8 mouse cellular contexts compared by ENCODE assay signal in genomic region chr19:54047386-54048050, GRCm38 (mm10). TPM values are rescaled to one million over a fixed set of nuclear protein-coding genes. Genes with fewer than 3 reads are reported as not detected.
DNase-seq lines count a peak whose midpoint lies in the region; ATAC-seq and TF ChIP-seq lines count a peak whose summit lies in the region.

No protein-coding gene starts in this region.

- peaks cover 10% of the 10 kb centered on the region; the same call in 1 of the 2 replicates for H3K4me1 ChIP-seq in lung, embryonic 14.5 days (ENCODE audit: insufficient read depth)
- H3K4me1 ChIP-seq in midbrain, postnatal 0 days (ENCODE audit: insufficient read depth, low read length): peaks cover 11% of the 10 kb centered on the region; the same call in 1 of the 2 replicates

- TF ChIP-seq CTCF in lung, embryonic 14.5 days (IDR thresholded peaks at IDR 0.05; ENCODE audit: low read depth): no peak
- no peak for TF ChIP-seq CTCF in midbrain, postnatal 0 days (IDR thresholded peaks at IDR 0.05)

- H3K9me3 ChIP-seq in lung, embryonic 14.5 days (ENCODE audit: low read depth, low read length): no peaks in the 10 kb centered on the region
- no peaks in the 10 kb centered on the region for H3K9me3 ChIP-seq in midbrain, postnatal 0 days (ENCODE audit: low read length)

- H3K27ac ChIP-seq in lung, embryonic 14.5 days (ENCODE audit: low read depth): no peak overlapping the region
- no peak overlapping the region for H3K27ac ChIP-seq in midbrain, postnatal 0 days (ENCODE audit: low read depth, low read length)

- H3K4me3 ChIP-seq in lung, embryonic 14.5 days (ENCODE audit: low read depth, low read length): peak overlapping the region; percentile 47
- H3K4me3 ChIP-seq in midbrain, postnatal 0 days (ENCODE audit: low read depth, low read length): peak overlapping the region; percentile 65

- DNase-seq in lung, embryonic 14.5 days: peak; percentile 14
- no peak for DNase-seq in lung, postnatal 10 days
- peak; percentile 35 for DNase-seq in embryo, embryonic 9.5 days (ENCODE audit: extremely low spot score)
- DNase-seq in midbrain, postnatal 0 days (ENCODE audit: low spot score): peak; percentile 28
- DNase-seq in frontal cortex, postnatal 14 days (ENCODE audit: low spot score in 2 of 2): no peak
- no peak for DNase-seq in layer of hippocampus, postnatal 25 days (ENCODE audit: extremely low spot score in 1 of 2, low spot score in 1 of 2)

- H3K27me3 ChIP-seq in lung, embryonic 14.5 days (ENCODE audit: insufficient read depth, low read length): peaks cover 54% of the 10 kb centered on the region
- H3K27me3 ChIP-seq in midbrain, postnatal 0 days (ENCODE audit: insufficient read depth, low read length): peaks cover 17% of the 10 kb centered on the region; the same call in 1 of the 2 replicates

- no peak overlapping the region for H3K9ac ChIP-seq in lung, embryonic 14.5 days
- H3K9ac ChIP-seq in midbrain, postnatal 0 days (replicated peaks; ENCODE audit: low read length, poor library complexity, severe bottlenecking): peak overlapping the region; percentile 57

- under 1% methylated on average over 27 of the region's 27 CpGs for WGBS in lung, embryonic 14.5 days
- WGBS in midbrain, postnatal 0 days: 2% methylated on average over 27 of the region's 27 CpGs

- ATAC-seq in lung, embryonic 14.5 days (ENCODE audit: insufficient read depth): no peak
- ATAC-seq in inflammation-experienced regulatory T-cells, adult 6 months: peak; percentile 42
- ATAC-seq in midbrain, postnatal 0 days (ENCODE audit: low FRiP score): no peak
- ATAC-seq in cerebellum, adult (ENCODE audit: insufficient number of reproducible peaks, low FRiP score, low TSS enrichment): no peak

- H3K4me2 ChIP-seq in lung, embryonic 14.5 days: peak overlapping the region; percentile 89
- H3K4me2 ChIP-seq in midbrain, postnatal 0 days (ENCODE audit: low read depth, low read length, poor library complexity, severe bottlenecking): peak overlapping the region; percentile 97

- no peaks in the 10 kb centered on the region for H3K36me3 ChIP-seq in lung, embryonic 14.5 days (ENCODE audit: insufficient read depth)
- H3K36me3 ChIP-seq in midbrain, postnatal 0 days (ENCODE audit: insufficient read depth, low read length): no peaks in the 10 kb centered on the region

RNA-seq across cellular contexts. Expression of gene Adra2a, which starts 3.6 kb away (rescaled TPM):
- 0.09 and 0.31 TPM in 2 replicates for polyA plus RNA-seq in lung, embryonic 14.5 days (2014; fragmentation: Nextera tagmentation; extraction: Ambion mirVana)
- not detected for polyA plus RNA-seq in inflammation-experienced regulatory T-cells, adult 6 months (2017; shearing (Covaris generic))
- 25.1 and 30.5 TPM in 2 replicates for total RNA-seq in midbrain, postnatal 0 days (2014; rRNA removed)
- polyA plus RNA-seq in midbrain, postnatal 0 days (2015; fragmentation: Nextera tagmentation; extraction: Ambion mirVana): 2.9 and 3.4 TPM in 2 replicates
- total RNA-seq in layer of hippocampus, postnatal 25 days (2021): 10 to 100 TPM; 12.8 to 14.8 TPM

Comparison
In these comparisons a context has a peak if more than half of its experiments do, and no peak if none do; other contexts are left out.
1. DNase-seq: peak in lung, embryonic 14.5 days (single experiment), embryo, embryonic 9.5 days (single experiment) and midbrain, postnatal 0 days (single experiment); none in lung, postnatal 10 days (single experiment), frontal cortex, postnatal 14 days (0 of 2) and layer of hippocampus, postnatal 25 days (0 of 2).